Mouse (Mus musculus): ENCODE measurements at regions not wholly inside any gene's neighbourhood (a gene's known extent, or its start where the extent isn't known, plus 50 kb on each side); places are given as distances from the start of the nearest gene placed in this dataset.

GRCm38 (mm10) chr8:100942680-100943427 lies 1526.6 kb upstream of the Cdh8 start:
- Histone ChIP-seq H3K27me3 (ENCODE audit: control insufficient read depth, insufficient read depth, low read length) (no peaks in the 10 kb centered on the region), H3K9me3 (ENCODE audit: control insufficient read depth, low read length) (no peaks in the 10 kb centered on the region), H3K4me1 (ENCODE audit: control insufficient read depth, insufficient read depth, low read length) (0 out of 2 replicates have a peak, but pooled peaks cover 4% of the 10 kb centered on the region), H3K9ac (replicated peaks; ENCODE audit: low read depth, low read length) (no peak overlapping the region), H3K36me3 (ENCODE audit: control insufficient read depth, insufficient read depth, low read length) (no peaks in the 10 kb centered on the region), H3K27ac (ENCODE audit: low read depth, low read length) (peak overlapping the region; percentile 34; the same call in 1 of the 2 replicates), H3K4me2 (ENCODE audit: low read depth, low read length) (no peak overlapping the region), H3K4me3 (ENCODE audit: low read depth, low read length) (no peak overlapping the region)
- peak; percentile 85; the same call in 1 of the 2 replicates for ATAC-seq (ENCODE audit: low read depth)
- 52% methylated on average over 6 of the region's 6 CpGs for WGBS

DNA sequence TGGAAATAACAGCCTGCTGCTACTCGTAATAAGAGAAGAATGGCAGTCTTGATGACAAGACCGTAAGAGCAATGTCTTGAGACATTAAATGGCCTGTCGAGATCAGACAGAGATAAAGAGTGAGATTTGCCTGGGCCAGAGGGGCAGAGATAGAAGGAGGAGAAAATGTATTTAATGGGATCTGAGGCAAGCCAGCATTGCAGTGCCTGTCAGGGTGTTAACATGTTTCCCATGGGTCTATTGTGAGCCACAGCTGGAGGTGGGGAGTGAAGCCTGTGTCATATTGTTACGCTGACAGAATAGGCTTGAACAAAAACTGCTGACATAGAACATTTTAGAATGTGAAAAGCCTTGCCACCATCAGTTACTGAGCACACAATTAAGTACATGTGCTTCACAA lies 1523.3 kb upstream of the Cdh8 start:
- Histone ChIP-seq H3K9ac (replicated peaks; ENCODE audit: low read depth, low read length) (no peak overlapping the region), H3K4me2 (ENCODE audit: low read depth, low read length) (no peak overlapping the region), H3K36me3 (ENCODE audit: control insufficient read depth, insufficient read depth, low read length) (no peaks in the 10 kb centered on the region), H3K4me1 (ENCODE audit: control insufficient read depth, insufficient read depth, low read length) (0 out of 2 replicates have a peak, but pooled peaks cover 4% of the 10 kb centered on the region), H3K27me3 (ENCODE audit: control insufficient read depth, insufficient read depth, low read length) (no peaks in the 10 kb centered on the region), H3K9me3 (ENCODE audit: control insufficient read depth, low read length) (no peaks in the 10 kb centered on the region), H3K27ac (ENCODE audit: low read depth, low read length) (no peak overlapping the region), H3K4me3 (ENCODE audit: low read depth, low read length) (no peak overlapping the region)
- no peak for ATAC-seq (ENCODE audit: low read depth)
- 17% methylated on average over 4 of the region's 4 CpGs for WGBS

GRCm38 (mm10) chr8:100890307-100890706 lies 1474.0 kb upstream of the Cdh8 start:
- Histone ChIP-seq H3K9ac (replicated peaks; ENCODE audit: low read depth, low read length) (no peak overlapping the region), H3K4me2 (ENCODE audit: low read depth, low read length) (no peak overlapping the region), H3K36me3 (ENCODE audit: control insufficient read depth, insufficient read depth, low read length) (no peaks in the 10 kb centered on the region), H3K27me3 (ENCODE audit: control insufficient read depth, insufficient read depth, low read length) (no peaks in the 10 kb centered on the region), H3K4me3 (ENCODE audit: low read depth, low read length) (no peak overlapping the region), H3K27ac (ENCODE audit: low read depth, low read length) (no peak overlapping the region), H3K9me3 (ENCODE audit: control insufficient read depth, low read length) (no peaks in the 10 kb centered on the region), H3K4me1 (ENCODE audit: control insufficient read depth, insufficient read depth, low read length) (no peaks in the 10 kb centered on the region)
- no peak for ATAC-seq (ENCODE audit: low read depth)
- WGBS: 22% methylated on average over 3 of the region's 3 CpGs

DNA sequence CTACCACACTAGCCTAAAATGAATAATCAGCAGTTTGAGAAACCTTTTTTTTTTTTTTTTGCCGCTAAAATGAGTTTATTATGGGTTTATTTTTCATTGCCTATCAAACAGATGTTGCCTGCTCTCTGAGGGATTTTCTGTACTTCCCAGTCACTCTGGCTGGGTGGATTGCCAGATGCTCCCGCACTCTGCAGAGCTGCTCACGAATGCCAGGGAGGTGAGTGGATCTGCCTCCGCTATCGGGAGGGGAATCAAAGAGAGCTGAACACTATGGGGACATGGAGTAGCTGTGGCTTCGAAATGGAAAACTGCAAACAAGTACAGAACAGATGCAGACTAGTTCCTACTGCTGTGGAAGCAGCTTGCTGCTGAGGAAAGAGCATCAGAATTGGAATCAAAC lies 1449.4 kb upstream of the Cdh8 start:
- H3K27me3 ChIP-seq (ENCODE audit: control insufficient read depth, insufficient read depth, low read length): no peaks in the 10 kb centered on the region
- no peaks in the 10 kb centered on the region for H3K4me1 ChIP-seq (ENCODE audit: control insufficient read depth, insufficient read depth, low read length)
- no peaks in the 10 kb centered on the region for H3K9me3 ChIP-seq (ENCODE audit: control insufficient read depth, low read length)
- peak; percentile 90; the same call in 1 of the 2 replicates for ATAC-seq (ENCODE audit: low read depth)
- no peak overlapping the region for H3K9ac ChIP-seq (replicated peaks; ENCODE audit: low read depth, low read length)
- no peak overlapping the region for H3K4me3 ChIP-seq (ENCODE audit: low read depth, low read length)
- no peak overlapping the region for H3K27ac ChIP-seq (ENCODE audit: low read depth, low read length)
- 52% methylated on average over 6 of the region's 6 CpGs for whole genome bisulfite sequencing
- H3K36me3 ChIP-seq (ENCODE audit: control insufficient read depth, insufficient read depth, low read length): no peaks in the 10 kb centered on the region
- H3K4me2 ChIP-seq (ENCODE audit: low read depth, low read length): no peak overlapping the region

DNA sequence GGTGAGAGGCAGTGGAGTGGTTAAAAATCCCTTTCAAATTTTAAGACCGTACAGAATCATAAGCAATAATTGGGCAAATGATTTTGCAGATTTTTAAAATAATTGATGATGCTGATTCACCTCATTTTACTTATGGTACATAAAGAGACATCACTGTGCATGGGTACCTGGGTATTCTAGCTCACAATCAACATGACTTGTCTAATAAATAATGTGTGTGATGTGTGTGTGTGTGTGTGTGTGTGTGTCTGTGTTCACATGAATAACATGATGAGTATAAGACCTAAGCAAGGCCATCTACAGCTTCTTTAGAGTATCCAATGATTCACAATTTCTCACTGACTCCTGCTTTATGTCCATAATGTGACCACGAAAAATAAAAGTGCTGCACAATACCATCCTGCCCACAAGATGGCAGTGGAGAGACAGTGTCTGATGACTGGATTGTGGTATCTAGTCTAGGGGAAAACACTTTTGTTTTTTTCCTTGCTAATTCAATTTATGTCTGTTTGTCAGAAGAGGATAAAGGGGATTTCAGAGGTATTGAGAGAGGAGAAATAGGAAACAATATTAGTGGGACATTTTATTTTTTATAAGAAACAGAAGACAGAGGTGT lies 1434.7 kb upstream of the Cdh8 start:
- Histone ChIP-seq H3K9ac (replicated peaks; ENCODE audit: low read depth, low read length) (no peak overlapping the region), H3K4me3 (ENCODE audit: low read depth, low read length) (no peak overlapping the region), H3K27me3 (ENCODE audit: control insufficient read depth, insufficient read depth, low read length) (no peaks in the 10 kb centered on the region), H3K4me1 (ENCODE audit: control insufficient read depth, insufficient read depth, low read length) (no peaks in the 10 kb centered on the region), H3K4me2 (ENCODE audit: low read depth, low read length) (no peak overlapping the region), H3K27ac (ENCODE audit: low read depth, low read length) (no peak overlapping the region), H3K9me3 (ENCODE audit: control insufficient read depth, low read length) (no peaks in the 10 kb centered on the region), H3K36me3 (ENCODE audit: control insufficient read depth, insufficient read depth, low read length) (no peaks in the 10 kb centered on the region)
- WGBS: 46% methylated on average over 2 of the region's 2 CpGs
- ATAC-seq (ENCODE audit: low read depth): peak; percentile 69; the same call in 1 of the 2 replicates
